Mouse (Mus musculus) E14TG2a.4 (cell line): Measurements from ENCODE around the gene Ppil6.

Source experiments
- CTCF ChIP-seq: conservative IDR thresholded peaks from 2 replicates; pipeline ENCODE4 v1.5.1; 2014; ENCODE audit warnings: low read length
- NANOG ChIP-seq: IDR thresholded peaks from 2 replicates; pipeline ENCODE4 v1.6.1; 2014; ENCODE audit warnings: borderline replicate concordance, low read length, mixed read lengths
- POU5F1 ChIP-seq: IDR thresholded peaks from 2 replicates; pipeline ENCODE4 v1.6.1; 2014; ENCODE audit warnings: low read length, borderline replicate concordance

DNA sequence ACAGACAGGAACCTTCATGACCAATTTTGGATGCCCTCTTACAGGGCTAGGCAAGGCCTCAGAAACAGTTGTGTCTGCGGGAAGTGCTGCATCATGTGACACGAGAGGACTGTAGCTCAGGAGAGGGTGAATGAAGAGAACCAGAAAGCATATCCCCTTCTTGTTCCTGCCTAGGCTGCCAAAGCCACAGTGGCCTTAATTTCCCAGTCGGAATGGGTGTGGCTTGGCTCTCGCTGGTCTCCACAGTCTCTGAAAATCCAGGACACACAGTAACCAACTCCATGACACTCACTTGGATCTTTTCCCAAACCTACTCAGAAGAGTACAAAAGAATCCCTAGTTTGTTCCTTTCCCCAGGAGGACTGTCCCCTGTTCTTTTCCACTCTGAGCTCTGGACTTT, 10.7 kb downstream of the Ppil6 start:
- no peak for TF ChIP-seq CTCF
- no peak for TF ChIP-seq NANOG
- no peak for TF ChIP-seq POU5F1
